Mouse (Mus musculus): Measurements from ENCODE around the gene Olfr78.

The Olfr78 gene

DNA sequence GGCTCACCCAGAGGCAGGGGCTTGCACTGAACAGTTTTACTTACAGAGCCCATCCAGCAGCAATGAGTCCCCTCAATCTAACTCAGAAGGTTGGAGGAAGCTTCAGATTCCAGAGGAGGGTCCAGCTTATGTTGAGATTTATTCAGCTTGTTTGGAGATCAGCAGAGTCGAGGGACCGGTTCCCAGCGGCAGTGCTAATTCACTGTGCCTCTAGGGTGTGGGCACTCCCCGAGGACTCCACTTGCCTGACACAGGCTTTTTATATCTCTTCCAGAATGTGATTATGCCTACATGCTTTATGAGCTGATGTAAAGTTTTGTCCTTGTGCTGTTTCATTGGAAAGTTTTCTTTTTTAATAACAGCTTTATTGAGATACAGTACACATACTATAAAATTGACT is at the start of gene Olfr78, which contains the start of gene Olfr560:
Olfr78 (minus strand) TSS at position 206 of the 400 bp plus-strand sequence.
Olfr560 (minus strand) TSS at position 101 of the 400 bp plus-strand sequence.
- no peak for TF ChIP-seq GATA4 (IDR thresholded peaks at IDR 0.05; ENCODE audit: insufficient replicate concordance, low read length)

DNA sequence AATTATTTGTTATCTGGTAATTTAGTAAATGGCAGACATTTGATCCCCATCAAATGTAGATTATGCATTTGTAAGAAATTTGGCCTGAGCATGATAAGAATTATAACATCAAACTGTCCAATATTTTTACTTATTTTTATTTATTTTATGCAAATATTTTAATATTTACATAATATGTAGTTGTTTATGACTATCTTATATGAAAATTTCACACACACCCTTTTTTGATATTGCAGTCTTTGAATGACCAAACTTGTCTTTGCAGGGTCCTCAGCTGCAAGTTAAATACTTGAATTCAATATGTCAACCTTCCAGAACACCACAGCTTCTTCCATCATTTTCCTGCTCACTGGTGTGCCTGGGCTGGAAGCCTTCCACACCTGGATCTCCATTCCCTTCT is 43.9 kb upstream of the Olfr78 start, which contains the start of gene Olfr564:
Olfr564 (plus strand) TSS at position 301 of the 400 bp plus-strand sequence.
- no peak for TF ChIP-seq GATA4 (IDR thresholded peaks at IDR 0.05; ENCODE audit: insufficient replicate concordance, low read length)

DNA sequence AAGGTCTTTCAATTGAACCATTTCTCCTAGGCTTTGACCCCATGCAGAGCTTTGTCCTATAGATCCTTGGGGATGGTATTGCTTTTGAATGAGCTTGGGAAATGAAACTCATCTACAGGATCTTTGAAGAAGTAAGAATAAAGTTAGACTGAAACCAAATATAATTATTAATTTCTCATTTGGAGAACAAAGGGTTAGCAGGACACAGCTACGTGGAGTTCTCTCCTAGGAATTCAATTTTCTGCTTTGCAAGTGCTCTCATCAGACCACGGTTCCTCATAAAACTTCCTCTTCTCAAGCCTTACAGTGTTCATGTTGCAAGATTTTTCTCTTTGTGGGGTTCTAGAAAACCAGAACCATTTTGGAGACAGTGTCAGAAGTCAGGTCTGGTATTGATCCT is 11.7 kb upstream of the Olfr78 start, which contains the start of gene Olfr561:
Olfr561 (plus strand) TSS at position 301 of the 400 bp plus-strand sequence.
- TF ChIP-seq GATA4 (IDR thresholded peaks at IDR 0.05; ENCODE audit: insufficient replicate concordance, low read length): no peak

DNA sequence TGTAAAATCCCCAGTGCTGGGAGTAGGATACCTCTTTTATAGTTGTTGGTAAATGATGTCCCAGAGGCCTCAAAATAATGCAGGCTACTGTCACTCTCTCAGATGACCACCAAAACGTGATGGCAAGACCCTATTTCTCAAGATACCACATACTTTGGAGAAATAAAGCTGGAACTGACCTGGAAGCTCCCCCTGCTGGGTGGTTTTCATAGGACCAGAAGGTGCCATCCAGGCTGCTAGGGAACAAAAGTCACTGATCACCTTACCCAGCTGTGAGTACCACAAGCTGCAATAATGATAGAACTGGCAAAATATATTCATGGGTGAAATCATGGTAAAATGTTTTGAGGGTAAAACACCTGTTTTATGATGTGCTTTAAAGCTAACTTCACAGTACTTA is 7.2 kb downstream of the Olfr78 start:
- no peak for TF ChIP-seq GATA4 (IDR thresholded peaks at IDR 0.05; ENCODE audit: insufficient replicate concordance, low read length)

DNA sequence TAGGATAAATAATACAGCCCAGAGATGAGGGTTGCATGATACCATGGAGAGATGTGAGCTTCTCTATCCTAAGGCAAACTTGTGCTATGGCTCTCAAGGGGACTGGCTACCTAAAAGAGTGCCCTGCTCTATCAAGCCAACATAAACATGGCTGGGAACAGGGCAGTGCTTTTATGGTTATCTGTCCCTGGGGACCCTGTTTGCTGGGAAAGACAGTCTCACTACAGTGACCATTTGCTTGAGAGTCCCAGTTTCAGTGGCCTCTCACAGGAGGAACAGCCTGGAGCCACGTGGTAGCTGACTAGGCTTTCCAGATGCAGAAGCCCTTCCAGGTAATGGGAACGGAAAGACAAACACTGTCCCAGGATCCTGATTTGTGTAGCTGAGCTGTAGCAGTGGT is 21.6 kb downstream of the Olfr78 start:
- no peak for TF ChIP-seq GATA4 (IDR thresholded peaks at IDR 0.05; ENCODE audit: insufficient replicate concordance, low read length)

DNA sequence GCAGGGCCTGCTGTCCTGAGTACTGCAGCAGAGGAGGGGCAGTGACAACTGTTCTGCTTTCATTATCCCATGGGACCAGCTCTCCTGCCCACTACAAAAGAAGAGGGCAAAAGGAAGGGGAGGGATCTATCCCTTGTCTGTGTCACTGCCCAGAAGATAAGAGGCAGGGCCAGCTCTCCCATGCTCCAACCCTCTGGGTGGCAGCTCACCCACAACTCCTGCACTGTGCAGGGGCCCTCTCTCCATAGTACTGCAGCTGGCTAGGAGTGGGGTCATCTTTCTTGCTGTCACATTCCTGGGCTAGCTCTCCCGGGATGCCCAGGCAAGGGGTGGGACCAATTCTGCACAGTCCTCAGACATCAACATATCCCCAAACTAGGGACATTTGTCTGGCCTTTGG is 25.5 kb downstream of the Olfr78 start:
- TF ChIP-seq GATA4 (IDR thresholded peaks at IDR 0.05; ENCODE audit: insufficient replicate concordance, low read length): no peak

DNA sequence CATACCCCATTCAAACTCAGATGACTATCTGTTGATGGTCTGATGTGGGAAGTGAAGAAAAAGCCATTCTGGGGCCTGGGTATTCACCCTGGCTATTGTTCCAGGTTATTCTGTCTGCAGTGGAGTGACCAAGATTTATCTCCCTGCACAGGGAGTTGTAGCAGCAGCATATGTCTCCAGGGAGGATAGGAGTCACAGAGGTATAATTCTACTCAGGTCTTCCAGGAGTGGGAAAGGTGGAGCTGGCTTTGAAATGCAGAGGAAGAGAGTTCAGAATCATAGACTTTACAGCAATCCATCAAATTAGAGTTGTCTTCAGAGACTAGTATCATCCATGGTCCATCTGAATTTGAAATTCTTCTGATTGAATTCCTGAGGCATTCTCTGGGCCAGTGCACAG is 31.9 kb downstream of the Olfr78 start, which contains the start of gene Olfr559:
Olfr559 (minus strand) TSS at position 101 of the 400 bp plus-strand sequence.
- TF ChIP-seq GATA4 (IDR thresholded peaks at IDR 0.05; ENCODE audit: insufficient replicate concordance, low read length): no peak

DNA sequence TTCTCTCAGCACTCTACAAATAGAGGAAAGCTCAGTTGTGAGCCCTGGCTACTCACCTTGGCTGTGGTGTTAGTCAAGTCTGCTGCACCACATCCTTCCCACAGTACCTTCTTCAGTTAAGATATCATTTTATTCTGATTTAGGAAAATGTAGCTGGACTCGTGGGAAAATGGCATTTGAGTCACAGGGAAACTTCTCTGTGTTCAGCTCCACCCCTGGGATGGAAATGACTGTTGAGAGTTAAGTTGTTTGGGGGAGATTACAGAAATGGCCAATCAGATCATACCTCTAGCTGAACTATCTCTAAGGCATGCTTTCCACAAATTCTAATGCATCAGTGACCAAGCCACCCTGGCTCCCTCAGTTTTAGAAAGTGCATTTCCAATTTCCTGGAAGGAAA is 40.3 kb downstream of the Olfr78 start, which contains the start of gene Olfr33:
Olfr33 (minus strand) TSS at position 101 of the 400 bp plus-strand sequence.
- no peak for TF ChIP-seq GATA4 (IDR thresholded peaks at IDR 0.05; ENCODE audit: insufficient replicate concordance, low read length)

DNA sequence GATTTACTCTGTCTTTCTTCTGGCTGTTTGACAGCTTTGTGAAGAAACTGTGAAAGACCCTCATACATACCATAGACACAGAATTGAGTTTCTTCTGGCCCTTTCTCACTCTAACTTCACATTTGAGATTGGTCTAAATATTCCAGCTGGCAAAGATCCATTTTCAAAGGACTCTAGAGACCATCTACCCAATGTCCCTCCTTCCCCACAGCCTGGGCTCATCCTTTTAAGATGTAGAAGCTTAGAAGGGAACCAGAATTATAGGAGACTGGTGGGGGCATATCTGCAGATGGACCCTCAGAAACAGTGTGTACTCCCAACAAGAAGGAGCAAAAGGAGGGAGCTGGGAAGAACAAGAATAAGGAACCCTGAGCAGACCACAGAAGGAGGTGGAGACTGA is 57.4 kb downstream of the Olfr78 start, which contains the start of gene Olfr558:
Olfr558 (plus strand) TSS at position 301 of the 400 bp plus-strand sequence.
- no peak for TF ChIP-seq GATA4 (IDR thresholded peaks at IDR 0.05; ENCODE audit: insufficient replicate concordance, low read length)

DNA sequence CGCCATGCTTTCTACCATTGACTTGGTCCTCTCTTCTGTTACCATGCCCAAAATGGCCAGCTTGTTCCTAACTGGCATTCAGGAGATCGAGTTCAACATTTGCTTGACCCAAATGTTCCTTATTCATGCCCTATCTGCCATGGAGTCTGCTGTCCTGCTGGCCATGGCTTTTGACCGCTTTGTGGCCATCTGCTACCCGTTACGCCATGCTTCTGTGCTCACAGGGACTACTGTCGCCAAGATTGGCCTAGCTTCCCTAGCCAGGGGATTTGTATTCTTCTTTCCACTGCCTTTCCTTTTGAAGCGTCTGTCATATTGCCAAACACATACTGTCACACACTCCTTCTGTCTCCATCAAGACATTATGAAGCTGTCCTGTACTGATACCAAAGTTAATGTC is 60.8 kb downstream of the Olfr78 start:
- TF ChIP-seq GATA4 (IDR thresholded peaks at IDR 0.05; ENCODE audit: insufficient replicate concordance, low read length): no peak

DNA sequence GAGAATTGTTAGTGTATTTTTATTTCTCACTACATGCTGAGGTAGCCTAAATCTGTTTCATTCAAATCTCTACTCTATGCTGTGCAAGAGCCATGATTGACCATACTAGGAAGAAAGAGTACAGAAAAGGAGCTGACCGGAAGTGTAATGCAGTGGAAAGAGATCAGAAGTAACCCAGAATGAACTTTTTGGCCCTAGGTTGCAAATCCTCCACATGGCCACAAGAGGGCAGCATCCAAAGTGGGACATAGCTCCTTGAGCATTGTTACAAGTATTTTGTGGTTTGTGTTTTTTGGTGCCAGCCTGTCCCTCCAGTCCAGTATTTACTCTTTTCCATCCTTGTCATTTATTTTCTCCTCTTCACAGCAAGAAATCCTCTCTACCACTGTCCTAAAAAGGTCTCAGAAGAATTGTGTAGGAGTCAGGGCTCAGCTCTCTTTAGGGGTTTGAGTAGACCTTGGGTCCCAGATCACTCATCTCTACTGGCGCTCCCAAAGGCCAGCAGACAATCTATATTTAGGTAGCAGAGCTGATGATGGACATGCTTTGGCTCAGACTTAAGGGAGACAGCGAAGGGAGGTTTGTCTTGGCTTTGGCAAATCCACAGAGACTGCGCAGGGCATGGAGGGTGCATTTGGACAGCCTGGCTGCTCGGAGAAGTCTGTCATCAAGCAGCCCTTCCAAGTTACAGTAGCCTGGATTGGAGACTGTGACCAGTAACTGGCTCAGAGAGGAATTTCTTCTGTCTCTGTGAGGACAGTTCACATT is 63.7 kb downstream of the Olfr78 start, which contains the start of gene Olfr557:
Olfr557 (plus strand) TSS at position 553 of the 768 bp plus-strand sequence.
- TF ChIP-seq GATA4 (IDR thresholded peaks at IDR 0.05; ENCODE audit: insufficient replicate concordance, low read length): no peak

All from liver, adult (tissue).